Mouse (Mus musculus) kidney, postnatal 4 days (tissue): ENCODE results near the gene Olfr1208.

Experiments used
- DNase-seq, 2 experiments: peaks; one replicate each; pipeline ENCODE4 v3.0.0; 2021; ENCODE audit warnings: mixed read lengths in 2 of 2

The Olfr1208 gene

GRCm38 (mm10) chr2:88902211-88902610 lies at the start of gene Olfr1208:
Gene Olfr1208, minus strand, starts transcription at chr2:88902311.
- DNase-seq: no peak

- DNase-seq: no peak
Measured at GRCm38 (mm10) chr2:88938011-88938410, 35.9 kb upstream of the Olfr1208 start, which contains the start of gene Olfr1211. Gene Olfr1211, minus strand, starts transcription at chr2:88938111.

- no peak for DNase-seq
Measured at GRCm38 (mm10) chr2:88915057-88915456, 12.9 kb upstream of the Olfr1208 start, which contains the start of gene Olfr1209. Gene Olfr1209, minus strand, starts transcription at chr2:88915157.

- DNase-seq: no peak
Measured at GRCm38 (mm10) chr2:88862931-88863330, 39.2 kb downstream of the Olfr1208 start, which contains the start of gene Olfr1206. Gene Olfr1206, plus strand, starts transcription at chr2:88863231.

- no peak for DNase-seq
Measured at GRCm38 (mm10) chr2:88848992-88849391, 53.1 kb downstream of the Olfr1208 start, which contains the start of gene Olfr1204. Gene Olfr1204, plus strand, starts transcription at chr2:88849292.
